Mouse (Mus musculus) liver, embryonic 14.5 days (tissue): ENCODE measurements around the gene Gjd3.

ENCODE experiments used
- CTCF ChIP-seq: IDR thresholded peaks from 2 replicates; pipeline ENCODE4 v1.5.1; 2016; ENCODE audit warnings: antibody characterized with exemption, low read depth, control low read depth
- EP300 ChIP-seq: IDR thresholded peaks from 2 replicates; pipeline ENCODE4 v1.6.1; 2016; ENCODE audit warnings: antibody characterized with exemption, low read depth

DNA sequence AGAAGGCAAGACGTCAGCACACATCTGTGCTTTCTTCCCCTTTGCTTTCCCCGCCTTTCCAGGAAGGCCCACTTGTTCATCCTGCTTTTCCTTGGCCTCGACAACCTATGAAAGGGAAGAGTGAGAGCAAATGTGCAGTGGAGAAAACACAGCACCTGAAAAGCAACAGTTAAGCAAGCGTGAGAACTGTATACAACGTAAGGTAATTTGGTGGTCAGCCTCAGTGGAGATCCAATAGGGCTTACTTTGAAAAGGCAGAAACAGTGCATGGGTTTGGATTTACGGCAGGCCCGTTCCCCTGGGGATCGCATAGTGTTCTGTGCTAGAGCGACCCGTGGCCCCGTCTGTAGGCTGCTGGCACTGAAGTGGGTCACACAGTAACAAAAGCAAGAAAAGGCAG is 16.4 kb upstream of the Gjd3 start:
- no peak for TF ChIP-seq EP300
- TF ChIP-seq CTCF = no peak
